Mouse (Mus musculus) large intestine, adult 2 months (tissue): ENCODE measurements around the gene Pa2g4. TPM values are rescaled to one million over a fixed set of nuclear protein-coding genes. Genes with fewer than 3 reads are reported as not detected.

ENCODE experiments used
- DNase-seq: peaks from one replicate; pipeline ENCODE4 v3.0.0-alpha.2; 2012; ENCODE audit warnings: low read depth, low spot score
- WGBS: fragments of 180-500 bp; shearing (Covaris S2); methylation state at CpG from one replicate; pipeline ENCODE4 v1.1.7; 2018; 5-methylcytosine and 5-hydroxymethylcytosine counted together
- polyA plus RNA-seq: library from polyadenylated mRNA; depleted of rRNA; stranded (reverse); fragments of >200 nt; gene quantifications from 2 replicates; pipeline ENCODE4 v1.2.3, GENCODE M21; 2012; rRNA removed

Gene Pa2g4
- polyA plus RNA-seq, 1 experiment, result 29.3 TPM

- 95% methylated on average over 12 of the region's 12 CpGs for WGBS
- DNase-seq, result no peak
These were observed 54.0 kb downstream of the Pa2g4 start for GRCm38 (mm10) chr10:128511761-128512160.

GRCm38 (mm10) chr10:128511189-128511588 lies 54.6 kb downstream of the Pa2g4 start:
- DNase-seq, result no peak
- 91% methylated on average over 9 of the region's 9 CpGs for WGBS

GRCm38 (mm10) chr10:128510301-128510700 lies 55.5 kb downstream of the Pa2g4 start:
- WGBS, result 94% methylated on average over 11 of the region's 11 CpGs
- DNase-seq, result no peak

GRCm38 (mm10) chr10:128509831-128510230 lies 56.0 kb downstream of the Pa2g4 start:
- WGBS, result 68% methylated on average over 4 of the region's 4 CpGs
- DNase-seq, result no peak

- 88% methylated on average over 9 of the region's 9 CpGs for WGBS
These were observed 56.6 kb downstream of the Pa2g4 start for GRCm38 (mm10) chr10:128509203-128509602.

GRCm38 (mm10) chr10:128508260-128508659 lies 57.5 kb downstream of the Pa2g4 start:
- no peak for DNase-seq
- whole genome bisulfite sequencing, result 72% methylated on average over 9 of the region's 9 CpGs

More at GRCm38 (mm10) chr10:128509203-128509602, 56.6 kb downstream of the Pa2g4 start:
- no peak for DNase-seq

Other genes starting within 250 kb of the Pa2g4 start
- gene Cnpy2, start 243.5 kb downstream of the Pa2g4 start, polyA plus RNA-seq, result 77.0 and 89.7 TPM in 2 replicates
- gene Cs, start 228.3 kb downstream of the Pa2g4 start, polyA plus RNA-seq, result 361 and 585 TPM in 2 replicates
- gene Coq10a, start 197.0 kb downstream of the Pa2g4 start, polyA plus RNA-seq, result 22.0 and 27.1 TPM in 2 replicates
- gene Ankrd52, start 188.9 kb downstream of the Pa2g4 start, polyA plus RNA-seq, result 17.6 and 22.9 TPM in 2 replicates
- 209 and 267 TPM in 2 replicates for gene Slc39a5, start 164.8 kb downstream of the Pa2g4 start, polyA plus RNA-seq
- 35.6 and 39.4 TPM in 2 replicates for gene Nabp2, start 154.5 kb downstream of the Pa2g4 start, polyA plus RNA-seq
- gene Rnf41, start 154.3 kb downstream of the Pa2g4 start, polyA plus RNA-seq, result 18.3 and 20.4 TPM in 2 replicates
- gene Smarcc2, start 106.7 kb downstream of the Pa2g4 start, polyA plus RNA-seq, result 43.3 and 67.4 TPM in 2 replicates
- gene Myl6, start 71.8 kb downstream of the Pa2g4 start, polyA plus RNA-seq, result 1,613 and 1,784 TPM in 2 replicates
- 1.1 and 1.4 TPM in 2 replicates for gene Myl6b, start 67.3 kb downstream of the Pa2g4 start, polyA plus RNA-seq
- gene Esyt1, start 40.1 kb downstream of the Pa2g4 start, polyA plus RNA-seq, result 32.4 TPM in 2 replicates
- gene Zc3h10, start 18.2 kb downstream of the Pa2g4 start, polyA plus RNA-seq, result 10.7 and 12.2 TPM in 2 replicates
- gene Rpl41, start 16.7 kb downstream of the Pa2g4 start, polyA plus RNA-seq, result 2,450 and 2,465 TPM in 2 replicates
- gene Erbb3, start 23.7 kb upstream of the Pa2g4 start, polyA plus RNA-seq, result 76.7 and 120 TPM in 2 replicates
- gene Rps26, start 60.8 kb upstream of the Pa2g4 start, polyA plus RNA-seq, result 1,017 and 1,368 TPM in 2 replicates
- 0.69 and 1.1 TPM in 2 replicates for gene Ikzf4, start 80.0 kb upstream of the Pa2g4 start, polyA plus RNA-seq
- 48.9 and 241 TPM in 2 replicates for gene Suox, start 108.1 kb upstream of the Pa2g4 start, polyA plus RNA-seq
- 45.2 and 53.9 TPM in 2 replicates for gene Rab5b, start 130.3 kb upstream of the Pa2g4 start, polyA plus RNA-seq
- 2.6 and 2.8 TPM in 2 replicates for gene Pmel, start 138.2 kb upstream of the Pa2g4 start, polyA plus RNA-seq
- 25.9 and 27.0 TPM in 2 replicates for gene Cdk2, start 139.0 kb upstream of the Pa2g4 start, polyA plus RNA-seq
- gene Dgka, start 178.9 kb upstream of the Pa2g4 start, polyA plus RNA-seq, result 88.1 and 115 TPM in 2 replicates
- 26.2 and 26.5 TPM in 2 replicates for gene Pym1, start 181.9 kb upstream of the Pa2g4 start, polyA plus RNA-seq
- 2.9 and 3.1 TPM in 2 replicates for gene Mmp19, start 224.9 kb upstream of the Pa2g4 start, polyA plus RNA-seq
- gene Dnajc14, start 238.1 kb upstream of the Pa2g4 start, polyA plus RNA-seq, result 17.7 and 18.7 TPM in 2 replicates
- gene Tmem198b, start 238.4 kb upstream of the Pa2g4 start, polyA plus RNA-seq, result 8.6 and 9.2 TPM in 2 replicates